Mouse (Mus musculus) spleen, adult 12 weeks (tissue): ENCODE data around the gene Tex44.

Experiments used
- DNase-seq: peaks from one replicate; pipeline ENCODE4 v3.0.0; 2022; ENCODE audit warnings: low spot score

Gene Tex44

GRCm38 (mm10) chr1:86426128-86426527 lies at the start of gene Tex44, which contains the start of gene Nmur1:
Gene Tex44 (plus strand): TSS chr1:86426329.
Gene Nmur1 (minus strand): TSS chr1:86426228.
- no peak for DNase-seq

GRCm38 (mm10) chr1:86376354-86376753 lies 49.8 kb upstream of the Tex44 start:
- DNase-seq = no peak

GRCm38 (mm10) chr1:86378662-86379061 lies 47.5 kb upstream of the Tex44 start:
- no peak for DNase-seq

- no peak for DNase-seq
Measured at GRCm38 (mm10) chr1:86379161-86379569, 47.0 kb upstream of the Tex44 start.

- no peak for DNase-seq
Measured at GRCm38 (mm10) chr1:86381027-86381426, 45.1 kb upstream of the Tex44 start.

GRCm38 (mm10) chr1:86389230-86389629 lies 36.9 kb upstream of the Tex44 start:
- peak; percentile 60 for DNase-seq

GRCm38 (mm10) chr1:86391425-86391824 lies 34.7 kb upstream of the Tex44 start:
- no peak for DNase-seq

- no peak for DNase-seq
Measured at GRCm38 (mm10) chr1:86393219-86393618, 32.9 kb upstream of the Tex44 start.

- no peak for DNase-seq
Measured at GRCm38 (mm10) chr1:86394246-86394645, 31.9 kb upstream of the Tex44 start.

GRCm38 (mm10) chr1:86395897-86396296 lies 30.2 kb upstream of the Tex44 start:
- no peak for DNase-seq

- no peak for DNase-seq
Measured at GRCm38 (mm10) chr1:86397621-86398020, 28.5 kb upstream of the Tex44 start.

GRCm38 (mm10) chr1:86398222-86398621 lies 27.9 kb upstream of the Tex44 start:
- no peak for DNase-seq

GRCm38 (mm10) chr1:86399322-86399721 lies 26.8 kb upstream of the Tex44 start:
- no peak for DNase-seq

GRCm38 (mm10) chr1:86400096-86400754 lies 25.9 kb upstream of the Tex44 start:
- DNase-seq = no peak

GRCm38 (mm10) chr1:86404834-86405233 lies 21.3 kb upstream of the Tex44 start:
- no peak for DNase-seq

- DNase-seq = no peak
Measured at GRCm38 (mm10) chr1:86406313-86406712, 19.8 kb upstream of the Tex44 start.

- no peak for DNase-seq
Measured at GRCm38 (mm10) chr1:86406914-86407313, 19.2 kb upstream of the Tex44 start.

- DNase-seq = no peak
Measured at GRCm38 (mm10) chr1:86408515-86408914, 17.6 kb upstream of the Tex44 start.

- no peak for DNase-seq
Measured at GRCm38 (mm10) chr1:86409476-86409875, 16.7 kb upstream of the Tex44 start.

- DNase-seq = no peak
Measured at GRCm38 (mm10) chr1:86414715-86415114, 11.4 kb upstream of the Tex44 start.

GRCm38 (mm10) chr1:86415144-86415543 lies 11.0 kb upstream of the Tex44 start:
- no peak for DNase-seq

GRCm38 (mm10) chr1:86415612-86416184 lies 10.4 kb upstream of the Tex44 start:
- no peak for DNase-seq

- no peak for DNase-seq
Measured at GRCm38 (mm10) chr1:86416321-86416720, 9.8 kb upstream of the Tex44 start.

- DNase-seq = no peak
Measured at GRCm38 (mm10) chr1:86421007-86421406, 5.1 kb upstream of the Tex44 start.
